Mouse (Mus musculus) MEL (cell line): ENCODE measurements around the gene Pcgf2. TPM values are rescaled to one million over a fixed set of nuclear protein-coding genes. Genes with fewer than 3 reads are reported as not detected.
A peak's percentile ranks its signal among the peaks of the same experiment; 100 is the strongest.

Experiments
- DNase-seq: peaks from one replicate; pipeline ENCODE4 v3.0.0; 2011; ENCODE audit warnings: low read depth, low spot score
- H3K27ac ChIP-seq: 2 replicates; pipeline ENCODE4 v1.5.1; 2012; ENCODE audit warnings: low read depth, mild to moderate bottlenecking, control low read depth, low read length, moderate library complexity; ENCODE audit not compliant: control insufficient read depth
- H3K27me3 ChIP-seq, 2 experiments: fragments of 150-350 bp in 1 of 2; sonication (generic) in 1 of 2; 2 replicates each; pipeline ENCODE4 v1.6.1; 2012; ENCODE audit warnings: low read length in 2 of 2, mild to moderate bottlenecking in 2 of 2, improper control_type of control experiment in 1 of 2, moderate library complexity in 1 of 2; ENCODE audit not compliant: insufficient read depth in 2 of 2, control insufficient read depth in 1 of 2
- H3K36me3 ChIP-seq, 2 experiments: 2 replicates each; pipeline ENCODE4 v1.6.1; 2012 to 2014; ENCODE audit warnings: low read length in 2 of 2, improper control_type of control experiment in 1 of 2, inconsistent platforms in 1 of 2, mild to moderate bottlenecking in 1 of 2; ENCODE audit not compliant: insufficient read depth in 2 of 2, control insufficient read depth in 1 of 2
- H3K4me1 ChIP-seq, 2 experiments: fragments of 150-350 bp in 1 of 2; sonication (generic) in 1 of 2; 2 replicates each; pipeline ENCODE4 v1.6.1; 2012; ENCODE audit warnings: low read length in 2 of 2, improper control_type of control experiment in 1 of 2, mild to moderate bottlenecking in 1 of 2; ENCODE audit not compliant: insufficient read depth in 2 of 2, control insufficient read depth in 1 of 2
- H3K4me3 ChIP-seq, 2 experiments: fragments of 150-350 bp in 1 of 2; sonication (generic) in 1 of 2; 2 replicates each; pipeline ENCODE4 v1.5.1; 2012; ENCODE audit warnings: low read depth in 2 of 2, low read length in 2 of 2, mild to moderate bottlenecking in 2 of 2, moderate library complexity in 2 of 2, control low read depth in 1 of 2, improper control_type of control experiment in 1 of 2; ENCODE audit not compliant: control insufficient read depth in 1 of 2, insufficient read depth in 1 of 2
- H3K79me2 ChIP-seq: 2 replicates; pipeline ENCODE4 v1.6.1; 2012; ENCODE audit warnings: mild to moderate bottlenecking, low read length, moderate library complexity; ENCODE audit not compliant: control insufficient read depth, poor library complexity, insufficient read depth
- H3K9ac ChIP-seq: 2 replicates; pipeline ENCODE4 v1.6.1; 2012; ENCODE audit warnings: low read depth, mild to moderate bottlenecking, control low read depth, low read length, moderate library complexity; ENCODE audit not compliant: control insufficient read depth, poor library complexity, severe bottlenecking
- H3K9me3 ChIP-seq: fragments of 150-350 bp; sonication (generic); replicated peaks from 2 replicates; pipeline ENCODE4 v1.6.1; 2012; ENCODE audit warnings: mild to moderate bottlenecking, low read length, improper control_type of control experiment, moderate library complexity; ENCODE audit not compliant: insufficient read depth
- CHD1 ChIP-seq: IDR thresholded peaks from 2 replicates; pipeline ENCODE4 v1.6.1; 2012; ENCODE audit warnings: low read depth, mild to moderate bottlenecking, inconsistent platforms, low read length, improper control_type of control experiment
- CHD2 ChIP-seq: IDR thresholded peaks from 2 replicates; pipeline ENCODE4 v1.6.1; 2011; ENCODE audit warnings: low read length, improper control_type of control experiment
- CTCF ChIP-seq, 3 experiments: IDR thresholded peaks in 2 of 3; conservative IDR thresholded peaks in 1 of 3; 2 replicates each; pipeline ENCODE4 v1.5.1; 2011 to 2012; ENCODE audit warnings: low read length in 3 of 3, low read depth in 2 of 3, mild to moderate bottlenecking in 2 of 3, improper control_type of control experiment in 1 of 3, inconsistent platforms in 1 of 3, mixed read lengths in 1 of 3, moderate library complexity in 1 of 3; ENCODE audit not compliant: control insufficient read depth in 1 of 3, insufficient read depth in 1 of 3, poor library complexity in 1 of 3, severe bottlenecking in 1 of 3
- ELF1 ChIP-seq: IDR thresholded peaks from 2 replicates; pipeline ENCODE4 v1.6.1; 2014; ENCODE audit warnings: low read depth, mild to moderate bottlenecking, inconsistent platforms, low read length, improper control_type of control experiment, moderate library complexity
- EP300 ChIP-seq, 2 experiments: IDR thresholded peaks; 2 replicates each; pipeline ENCODE4 v1.6.1; 2011; ENCODE audit warnings: improper control_type of control experiment in 2 of 2, low read length in 2 of 2, low read depth in 1 of 2, mild to moderate bottlenecking in 1 of 2
- GATA1 ChIP-seq: IDR thresholded peaks from 2 replicates; pipeline ENCODE4 v1.6.1; 2011; ENCODE audit warnings: low read depth, low read length, improper control_type of control experiment
- HCFC1 ChIP-seq: IDR thresholded peaks from 2 replicates; pipeline ENCODE4 v1.6.1; 2012; ENCODE audit warnings: low read depth, mild to moderate bottlenecking, inconsistent platforms, low read length, improper control_type of control experiment, moderate library complexity
- JUND ChIP-seq: IDR thresholded peaks from 2 replicates; pipeline ENCODE4 v1.6.1; 2011; ENCODE audit warnings: low read depth, mild to moderate bottlenecking, improper control_type of control experiment, low read length
- KAT2A ChIP-seq: conservative IDR thresholded peaks from 2 replicates; pipeline ENCODE4 v1.6.1; 2012; ENCODE audit warnings: low read depth, low read length, improper control_type of control experiment, inconsistent platforms
- MAFK ChIP-seq: IDR thresholded peaks from 2 replicates; pipeline ENCODE4 v1.6.1; 2011; ENCODE audit warnings: low read depth, mild to moderate bottlenecking, low read length, improper control_type of control experiment, borderline replicate concordance
- MAX ChIP-seq: IDR thresholded peaks from 2 replicates; pipeline ENCODE4 v1.6.1; 2011; ENCODE audit warnings: low read length, improper control_type of control experiment
- MAZ ChIP-seq: IDR thresholded peaks from 2 replicates; pipeline ENCODE4 v1.6.1; 2012; ENCODE audit warnings: low read depth, mild to moderate bottlenecking, inconsistent platforms, low read length, improper control_type of control experiment
- MXI1 ChIP-seq: IDR thresholded peaks from 2 replicates; pipeline ENCODE4 v1.6.1; 2011; ENCODE audit warnings: mild to moderate bottlenecking, low read depth, low read length, improper control_type of control experiment
- MYB ChIP-seq: IDR thresholded peaks from 2 replicates; pipeline ENCODE4 v1.6.1; 2011; ENCODE audit warnings: mild to moderate bottlenecking, low read depth, low read length, improper control_type of control experiment
- POLR2A ChIP-seq, 2 experiments: IDR thresholded peaks; 2 replicates each; pipeline ENCODE4 v1.6.1; 2011 to 2012; ENCODE audit warnings: low read length in 2 of 2, mild to moderate bottlenecking in 2 of 2, control low read depth in 1 of 2, improper control_type of control experiment in 1 of 2, low read depth in 1 of 2, moderate library complexity in 1 of 2; ENCODE audit not compliant: control insufficient read depth in 1 of 2, insufficient read depth in 1 of 2, poor library complexity in 1 of 2
- POLR2AphosphoS5 ChIP-seq: IDR thresholded peaks from 2 replicates; pipeline ENCODE4 v1.6.1; 2012; ENCODE audit warnings: low read depth, borderline replicate concordance, mild to moderate bottlenecking, inconsistent platforms, low read length, moderate library complexity, mixed read lengths
- RAD21 ChIP-seq: IDR thresholded peaks from 2 replicates; pipeline ENCODE4 v1.6.1; 2011; ENCODE audit warnings: mild to moderate bottlenecking, low read depth, low read length, improper control_type of control experiment
- RCOR1 ChIP-seq: IDR thresholded peaks from 2 replicates; pipeline ENCODE4 v1.6.1; 2012; ENCODE audit warnings: low read depth, mild to moderate bottlenecking, inconsistent platforms, low read length, improper control_type of control experiment
- SIN3A ChIP-seq: IDR thresholded peaks from 2 replicates; pipeline ENCODE4 v1.6.1; 2012; ENCODE audit warnings: low read length, improper control_type of control experiment, inconsistent platforms
- SMC3 ChIP-seq: IDR thresholded peaks from 2 replicates; pipeline ENCODE4 v1.6.1; 2011; ENCODE audit warnings: low read depth, low read length, improper control_type of control experiment
- TAL1 ChIP-seq: IDR thresholded peaks from 2 replicates; pipeline ENCODE4 v1.6.1; 2012; ENCODE audit warnings: mild to moderate bottlenecking, inconsistent platforms, low read length, moderate library complexity, mixed read lengths
- TBP ChIP-seq: IDR thresholded peaks from 2 replicates; pipeline ENCODE4 v1.8.0; 2011; ENCODE audit warnings: low read depth, low read length, improper control_type of control experiment
- TCF12 ChIP-seq: IDR thresholded peaks from 2 replicates; pipeline ENCODE4 v1.6.1; 2014; ENCODE audit warnings: low read depth, mild to moderate bottlenecking, inconsistent platforms, low read length, improper control_type of control experiment, moderate library complexity
- UBTF ChIP-seq: IDR thresholded peaks from 2 replicates; pipeline ENCODE4 v1.6.1; 2012; ENCODE audit warnings: low read depth, mild to moderate bottlenecking, inconsistent platforms, low read length, improper control_type of control experiment, moderate library complexity, borderline replicate concordance; ENCODE audit not compliant: insufficient read depth
- USF1 ChIP-seq: IDR thresholded peaks from 2 replicates; pipeline ENCODE4 v1.6.1; 2014; ENCODE audit warnings: low read depth, mild to moderate bottlenecking, inconsistent platforms, low read length, improper control_type of control experiment, moderate library complexity
- ZC3H11A ChIP-seq: IDR thresholded peaks from 2 replicates; pipeline ENCODE4 v1.6.1; 2012; ENCODE audit warnings: low read depth, mild to moderate bottlenecking, inconsistent platforms, low read length, improper control_type of control experiment
- polyA plus RNA-seq, 2 experiments: library from polyadenylated mRNA; stranded (reverse) in 1 of 2; unstranded in 1 of 2; fragments of >175 nt in 1 of 2; fragments of >200 nt in 1 of 2; gene quantifications; 2 replicates each; pipeline versions ENCODE4 v1.2.1 to v1.2.4; 2012; ENCODE audit warnings: low replicate concordance in 2 of 2, low read depth in 1 of 2; ENCODE audit not compliant: insufficient read length in 2 of 2, insufficient read depth in 1 of 2, missing spikeins in 1 of 2
- total RNA-seq: library from RNA; depleted of rRNA; stranded (reverse); fragments of 300-350 nt; gene quantifications from 2 replicates; pipeline ENCODE4 v1.2.3, GENCODE M21; 2012

Pcgf2 gene
- total and polyA plus RNA-seq, 3 experiments = 12.3 to 38.7 TPM; not detected in 1

GRCm38 (mm10) chr11:97684766-97685165, 15.5 kb downstream of the Pcgf2 start:
- Histone ChIP-seq H3K27me3 (no peaks in the 10 kb centered on the region), H3K79me2 (no peaks in the 10 kb centered on the region), H3K4me1 (peaks cover 0 to 18% of the 10 kb centered on the region in 2 experiments; a peak in 2 of 4 replicates), H3K9ac (no peak overlapping the region), H3K27ac (no peak overlapping the region), H3K4me3 (no peak overlapping the region), H3K9me3 (no peaks in the 10 kb centered on the region), H3K36me3 (peaks cover 0 to 2% of the 10 kb centered on the region in 2 experiments; a peak in 1 of 4 replicates)
- DNase-seq = no peak
- TF ChIP-seq UBTF (no peak), GATA1 (no peak), ELF1 (no peak), MAX (no peak), MYB (no peak), CHD2 (no peak), JUND (no peak), POLR2A (IDR thresholded peaks at IDR 0.05; ENCODE audit: control insufficient read depth in 1 of 2, insufficient read depth in 1 of 2, low read depth in 1 of 2, low read length in 2 of 2, poor library complexity in 1 of 2) (no peak), USF1 (no peak), TCF12 (no peak), MXI1 (no peak), POLR2AphosphoS5 (no peak), RAD21 (no peak), KAT2A (no peak), TAL1 (no peak), HCFC1 (no peak), CTCF (IDR thresholded peaks at IDR 0.05 in 2 of 3, conservative IDR thresholded peaks at IDR 0.05 in 1 of 3; ENCODE audit: control insufficient read depth in 1 of 3, insufficient read depth in 1 of 3, low read depth in 2 of 3, low read length in 3 of 3, poor library complexity in 1 of 3, severe bottlenecking in 1 of 3) (no peak)

GRCm38 (mm10) chr11:97684063-97684680, 16.1 kb downstream of the Pcgf2 start:
- Histone ChIP-seq H3K4me1 (peaks cover 0 to 18% of the 10 kb centered on the region in 2 experiments; a peak in 2 of 4 replicates), H3K36me3 (peaks cover 0 to 2% of the 10 kb centered on the region in 2 experiments; a peak in 1 of 4 replicates), H3K27me3 (no peaks in the 10 kb centered on the region), H3K9me3 (no peaks in the 10 kb centered on the region), H3K27ac (no peak overlapping the region), H3K9ac (no peak overlapping the region), H3K4me3 (no peak overlapping the region), H3K79me2 (no peaks in the 10 kb centered on the region)
- TF ChIP-seq USF1 (no peak), ELF1 (0 out of 2 replicates have a peak, but pooled peaks have one; percentile 17), MAZ (0 out of 2 replicates have a peak, but pooled peaks have one; percentile 56), RCOR1 (peak; percentile 76; the same call in 1 of the 2 replicates), TCF12 (no peak), SIN3A (no peak), CHD1 (no peak), SMC3 (no peak), GATA1 (0 out of 2 replicates have a peak, but pooled peaks have one; percentile 20), EP300 (IDR thresholded peaks at IDR 0.05; ENCODE audit: low read depth in 1 of 2, low read length in 2 of 2) (peak in 1 of 2 experiments; percentile 39; a peak in 1 of 4 replicates), MAFK (no peak), TBP (no peak), ZC3H11A (no peak)
- DNase-seq = peak; percentile 67
